Mouse (Mus musculus): ENCODE measurements around the gene Gm11939.
A peak's percentile ranks its signal among the peaks of the same experiment; 100 is the strongest.
"Not testable (repeated sequence)": the region's sequence is repeated elsewhere in the genome, so short reads cannot be mapped to it uniquely, and the experiment has no call there.

Gm11939 gene

GRCm38 (mm10) chr11:99559366-99559765 is at the start of gene Gm11939:
Gene Gm11939 (minus strand): TSS chr11:99559466.
- DNase-seq, result no peak

- DNase-seq, result not testable (repeated sequence)
Measured at GRCm38 (mm10) chr11:99603208-99603607, 43.9 kb upstream of the Gm11939 start, which contains the start of gene Gm11938. Gene Gm11938 (minus strand): TSS chr11:99603308.

- DNase-seq, result peak; percentile 55
Measured at GRCm38 (mm10) chr11:99597742-99598141, 38.5 kb upstream of the Gm11939 start, which contains the start of gene Krtap9-3. Gene Krtap9-3 (minus strand): TSS chr11:99598105.

GRCm38 (mm10) chr11:99590981-99591380 is 31.7 kb upstream of the Gm11939 start, which contains the start of gene Krtap1-3:
Gene Krtap1-3 (minus strand): TSS chr11:99591339.
- DNase-seq, result no peak

- DNase-seq, result no peak
Measured at GRCm38 (mm10) chr11:99585096-99585495, 25.8 kb upstream of the Gm11939 start.

- DNase-seq, result peak; percentile 71
Measured at GRCm38 (mm10) chr11:99583245-99583704, 24.0 kb upstream of the Gm11939 start, which contains the start of gene Krtap1-4. Gene Krtap1-4 (minus strand): TSS chr11:99583654.

GRCm38 (mm10) chr11:99581564-99581963 is 22.3 kb upstream of the Gm11939 start:
- peak; percentile 22 for DNase-seq

DNA sequence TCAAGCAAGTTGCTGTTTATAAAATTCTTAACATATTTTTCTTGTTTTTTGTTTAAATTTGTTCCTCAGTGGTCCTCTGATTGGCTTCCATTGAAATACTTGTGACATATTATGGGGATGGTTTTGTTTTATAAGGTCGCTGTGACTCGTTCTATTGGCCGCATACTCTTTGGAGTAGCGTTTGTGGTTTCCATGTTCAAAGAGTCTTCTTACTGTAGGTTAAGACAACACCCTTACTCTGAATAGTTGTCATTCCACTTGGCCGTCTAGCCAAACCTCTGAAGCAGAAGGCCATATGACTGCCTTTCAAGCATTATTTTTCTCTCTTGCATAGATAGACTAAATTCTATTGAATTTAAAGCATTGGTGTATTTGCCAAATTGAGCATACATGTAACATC is 21.8 kb upstream of the Gm11939 start:
- DNase-seq, result peak; percentile 7

GRCm38 (mm10) chr11:99580636-99581035 is 21.4 kb upstream of the Gm11939 start, which contains the start of gene Krtap1-5:
Gene Krtap1-5 (minus strand): TSS chr11:99581016.
- DNase-seq, result peak; percentile 74

GRCm38 (mm10) chr11:99574106-99574505 is 14.8 kb upstream of the Gm11939 start:
- no peak for DNase-seq

- DNase-seq, result no peak
Measured at GRCm38 (mm10) chr11:99573164-99573563, 13.9 kb upstream of the Gm11939 start.

DNA sequence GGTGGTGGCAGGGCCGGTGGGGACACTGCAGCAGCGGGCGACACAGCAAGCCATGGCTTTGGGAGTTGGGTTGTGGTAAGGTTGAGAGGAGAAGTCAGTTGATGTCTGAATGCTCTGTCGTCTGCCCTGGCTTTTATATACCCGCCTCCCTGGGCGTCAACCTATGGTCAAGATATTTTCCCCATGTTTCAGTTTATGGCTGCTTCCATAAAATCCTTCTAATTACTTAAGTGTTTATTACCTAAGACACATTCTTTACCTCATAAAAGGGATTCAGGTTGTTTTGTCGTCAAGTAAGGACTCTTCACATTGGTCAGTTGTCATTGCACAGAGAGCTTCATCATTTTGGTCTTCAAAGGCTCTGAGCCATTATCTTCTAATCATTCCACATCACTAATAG is 7.3 kb upstream of the Gm11939 start, which contains the start of gene Krtap3-1:
Gene Krtap3-1, minus strand, starts transcription at position 101 of the 400 bp plus-strand sequence.
- no peak for DNase-seq

GRCm38 (mm10) chr11:99562580-99562979 is 3.3 kb upstream of the Gm11939 start:
- DNase-seq, result no peak

DNA sequence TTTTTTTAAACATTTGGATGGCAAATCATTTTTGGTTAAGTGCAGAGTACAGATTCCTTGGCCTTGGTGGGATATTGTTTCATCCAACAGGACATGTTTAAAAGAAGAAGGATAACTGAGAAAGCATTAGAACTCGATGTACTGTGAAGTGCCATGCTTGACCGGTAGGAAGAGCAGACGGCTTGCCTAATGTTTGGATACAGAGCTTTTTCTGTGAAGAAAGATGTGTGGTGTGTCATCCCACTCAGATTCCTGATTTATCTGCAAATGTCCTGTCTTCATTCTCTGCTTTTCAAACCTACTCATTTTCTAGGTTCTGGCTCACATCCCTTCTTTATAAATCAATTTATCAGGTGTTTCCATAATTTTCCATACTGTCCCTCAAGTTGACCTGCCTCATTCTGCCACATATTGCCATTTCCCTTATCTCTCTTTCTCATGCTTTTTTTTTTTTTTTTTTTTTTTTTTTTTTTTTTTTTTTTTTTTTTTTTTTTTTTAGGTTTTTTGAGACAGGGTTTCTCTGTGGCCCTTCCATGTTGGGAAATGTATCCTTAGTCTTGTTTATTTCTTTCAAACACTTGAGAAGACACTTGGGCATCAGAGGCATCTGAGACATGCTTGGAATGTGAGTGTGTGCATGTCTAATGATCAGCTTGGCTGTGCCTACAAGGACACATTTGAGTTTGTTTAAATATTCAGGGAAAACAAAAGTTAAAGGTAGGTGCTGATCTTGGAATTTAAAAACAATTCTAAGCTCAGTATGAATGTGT is 1.1 kb downstream of the Gm11939 start:
- no peak for DNase-seq

- DNase-seq, result no peak
Measured at GRCm38 (mm10) chr11:99556753-99557152, 2.5 kb downstream of the Gm11939 start, which contains the start of gene Krtap3-2. Gene Krtap3-2 (minus strand): TSS chr11:99556853.

GRCm38 (mm10) chr11:99556195-99556594 is 3.1 kb downstream of the Gm11939 start:
- DNase-seq, result no peak

- DNase-seq, result no peak
Measured at GRCm38 (mm10) chr11:99550765-99551164, 8.5 kb downstream of the Gm11939 start, which contains the start of gene Krtap3-3. Gene Krtap3-3 (minus strand): TSS chr11:99550865.

- no peak for DNase-seq
Measured at GRCm38 (mm10) chr11:99547892-99548291, 11.4 kb downstream of the Gm11939 start.

- DNase-seq, result no peak
Measured at GRCm38 (mm10) chr11:99539721-99540120, 19.5 kb downstream of the Gm11939 start.

- no peak for DNase-seq
Measured at GRCm38 (mm10) chr11:99521288-99521860, 37.9 kb downstream of the Gm11939 start, which contains the start of gene Krt39. Gene Krt39 (minus strand): TSS chr11:99521338.

GRCm38 (mm10) chr11:99514098-99514497 is 45.2 kb downstream of the Gm11939 start:
- DNase-seq, result no peak

Data from heart, adult 11 months (tissue).